Mouse (Mus musculus): Measurements from ENCODE around the gene Sephs2.
A peak's percentile ranks its signal among the peaks of the same experiment; 100 is the strongest.

DNA sequence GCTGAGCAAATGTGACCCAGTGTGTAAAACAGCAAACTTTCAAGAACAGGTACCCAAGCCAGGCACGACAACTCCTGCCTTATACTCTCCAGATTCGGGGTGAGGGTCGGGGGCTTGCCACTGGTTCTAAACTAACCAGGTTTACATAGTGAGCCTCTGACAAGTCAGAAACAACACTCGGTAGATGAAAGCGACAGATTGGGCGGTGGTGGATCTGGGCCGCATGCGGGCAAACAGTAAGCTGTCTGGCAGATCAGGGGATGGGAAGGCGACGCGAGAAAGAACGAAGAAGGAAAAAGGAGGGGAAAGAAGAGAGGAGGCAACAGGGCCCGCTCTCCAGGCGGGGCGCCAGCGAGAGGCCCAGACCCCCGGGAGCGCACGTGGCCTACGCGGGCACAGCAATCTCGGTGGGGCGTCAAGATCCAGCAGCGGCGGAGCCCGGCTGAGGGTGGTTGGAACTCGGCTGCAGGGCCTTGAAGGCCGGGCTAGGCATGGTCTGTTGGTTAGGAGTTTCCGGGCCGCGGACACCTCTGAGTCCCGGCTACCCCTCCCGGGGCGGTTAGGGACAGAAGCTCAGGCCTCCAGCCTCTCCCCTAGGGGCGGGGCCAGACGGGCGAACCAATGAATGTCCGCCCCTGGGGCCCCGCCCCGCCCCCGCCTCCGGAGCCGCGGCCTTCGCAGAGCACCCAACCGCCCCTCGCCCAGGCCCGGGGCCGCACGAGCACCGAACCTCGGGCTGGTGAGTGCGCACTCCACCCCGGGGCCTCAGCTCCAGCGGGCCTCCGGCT lies 29.8 kb downstream of the Sephs2 start, which contains the start of gene Zfp771:
- TF ChIP-seq POLR2A (IDR thresholded peaks at IDR 0.05; ENCODE audit: borderline replicate concordance, extremely low read depth, insufficient read depth, insufficient read length, poor library complexity, severe bottlenecking) (peak; percentile 87; the same call in 1 of the 2 replicates), CTCF (IDR thresholded peaks at IDR 0.05; ENCODE audit: borderline replicate concordance, extremely low read depth, insufficient read depth, insufficient read length) (peak; percentile 9; the same call in 1 of the 2 replicates)
